Mouse (Mus musculus) limb, embryonic 15.5 days (tissue): ENCODE data around the gene Fam53a. TPM values are rescaled to one million over a fixed set of nuclear protein-coding genes. Genes with fewer than 3 reads are reported as not detected.

Experiments
- ATAC-seq: fragments of 200-750 bp; cut with Nextera tagmentation; 2 replicates; pipeline ENCODE4 v1.8.0; 2017; ENCODE audit warnings: low read depth, moderate TSS enrichment; ENCODE audit not compliant: insufficient number of reproducible peaks, low FRiP score, low TSS enrichment
- H3K27ac ChIP-seq: fragments of 300-500 bp; sonication (generic); 2 replicates; pipeline ENCODE4 v1.5.1; 2015; ENCODE audit warnings: moderate library complexity, mild to moderate bottlenecking, inconsistent platforms
- H3K27me3 ChIP-seq: fragments of 300-500 bp; sonication (generic); 2 replicates; pipeline ENCODE4 v1.6.1; 2015; ENCODE audit warnings: inconsistent platforms
- H3K36me3 ChIP-seq: fragments of 300-500 bp; sonication (generic); 2 replicates; pipeline ENCODE4 v1.6.1; 2015; ENCODE audit warnings: inconsistent platforms
- H3K4me1 ChIP-seq: fragments of 300-500 bp; sonication (generic); 2 replicates; pipeline ENCODE4 v1.6.1; 2015; ENCODE audit warnings: inconsistent platforms
- H3K4me2 ChIP-seq: fragments of 300-500 bp; sonication (generic); 2 replicates; pipeline ENCODE4 v1.6.1; 2015; ENCODE audit warnings: mild to moderate bottlenecking, inconsistent platforms
- H3K4me3 ChIP-seq: fragments of 300-500 bp; sonication (generic); 2 replicates; pipeline ENCODE4 v1.5.1; 2015; ENCODE audit warnings: mild to moderate bottlenecking, inconsistent platforms
- H3K9ac ChIP-seq: fragments of 300-500 bp; sonication (generic); 2 replicates; pipeline ENCODE4 v1.6.1; 2015; ENCODE audit warnings: inconsistent platforms
- H3K9me3 ChIP-seq: fragments of 300-500 bp; sonication (generic); 2 replicates; pipeline ENCODE4 v1.6.1; 2016; ENCODE audit warnings: inconsistent platforms
- WGBS: fragments of 180-500 bp; shearing (Covaris S2); methylation state at CpG from one replicate; pipeline ENCODE4 v1.1.7; 2015; 5-methylcytosine and 5-hydroxymethylcytosine counted together
- polyA plus RNA-seq: library from polyadenylated mRNA; unstranded; fragments of >200 nt; fragmentation: Nextera tagmentation; extraction: Ambion mirVana; gene quantifications from 2 replicates; pipeline ENCODE4 v1.2.1, GENCODE M21; 2015

Gene Fam53a
- polyA plus RNA-seq, 1 experiment from 2014 or later = 62.5 TPM

- H3K4me2 ChIP-seq = peak overlapping the region; percentile 84
- H3K27me3 ChIP-seq = no peaks in the 10 kb centered on the region
- peak overlapping the region; percentile 92 for H3K27ac ChIP-seq
- ATAC-seq = peak; percentile 3; the same call in 1 of the 2 replicates
- peaks cover 20% of the 10 kb centered on the region for H3K4me1 ChIP-seq
- no peaks in the 10 kb centered on the region for H3K36me3 ChIP-seq
- peak overlapping the region; percentile 87 for H3K4me3 ChIP-seq
- H3K9ac ChIP-seq = peak overlapping the region; percentile 87
- no peaks in the 10 kb centered on the region for H3K9me3 ChIP-seq
- WGBS = under 1% methylated on average over 24 of the region's 24 CpGs
Measured at GRCm38 (mm10) chr5:33628820-33629300, 575 bp downstream of the Fam53a start.

- Histone ChIP-seq H3K27ac (no peak overlapping the region), H3K4me1 (peaks cover 20% of the 10 kb centered on the region), H3K4me3 (peak overlapping the region; percentile 87), H3K4me2 (peak overlapping the region; percentile 84), H3K36me3 (no peaks in the 10 kb centered on the region), H3K9ac (no peak overlapping the region), H3K9me3 (no peaks in the 10 kb centered on the region), H3K27me3 (no peaks in the 10 kb centered on the region)
- ATAC-seq = no peak
- WGBS = 33% methylated on average over 4 of the region's 4 CpGs
Measured at GRCm38 (mm10) chr5:33627968-33628367, 1.5 kb downstream of the Fam53a start.

GRCm38 (mm10) chr5:33623766-33624165 lies 5.7 kb downstream of the Fam53a start:
- no peak overlapping the region for H3K9ac ChIP-seq
- H3K36me3 ChIP-seq = no peaks in the 10 kb centered on the region
- H3K27ac ChIP-seq = no peak overlapping the region
- no peaks in the 10 kb centered on the region for H3K27me3 ChIP-seq
- 77% methylated on average over 3 of the region's 3 CpGs for WGBS
- peaks cover 8% of the 10 kb centered on the region for H3K4me1 ChIP-seq
- H3K9me3 ChIP-seq = no peaks in the 10 kb centered on the region
- no peak overlapping the region for H3K4me3 ChIP-seq
- ATAC-seq = no peak
- H3K4me2 ChIP-seq = no peak overlapping the region

GRCm38 (mm10) chr5:33622671-33623070 lies 6.8 kb downstream of the Fam53a start:
- H3K9me3 ChIP-seq = no peaks in the 10 kb centered on the region
- no peak overlapping the region for H3K9ac ChIP-seq
- no peak overlapping the region for H3K27ac ChIP-seq
- H3K27me3 ChIP-seq = no peaks in the 10 kb centered on the region
- H3K36me3 ChIP-seq = no peaks in the 10 kb centered on the region
- H3K4me3 ChIP-seq = no peak overlapping the region
- WGBS = 75% methylated on average over 2 of the region's 2 CpGs
- peaks cover 1% of the 10 kb centered on the region; the same call in 1 of the 2 replicates for H3K4me1 ChIP-seq
- no peak overlapping the region for H3K4me2 ChIP-seq
- no peak for ATAC-seq

GRCm38 (mm10) chr5:33614391-33614790 lies 15.0 kb downstream of the Fam53a start:
- no peak overlapping the region for H3K27ac ChIP-seq
- no peaks in the 10 kb centered on the region for H3K27me3 ChIP-seq
- 93% methylated on average over 6 of the region's 6 CpGs for WGBS
- H3K4me2 ChIP-seq = no peak overlapping the region
- ATAC-seq = no peak
- no peaks in the 10 kb centered on the region for H3K9me3 ChIP-seq
- no peaks in the 10 kb centered on the region for H3K4me1 ChIP-seq
- H3K9ac ChIP-seq = no peak overlapping the region
- no peak overlapping the region for H3K4me3 ChIP-seq
- H3K36me3 ChIP-seq = peaks cover 35% of the 10 kb centered on the region

GRCm38 (mm10) chr5:33611795-33612194 lies 17.6 kb downstream of the Fam53a start:
- Histone ChIP-seq H3K4me2 (no peak overlapping the region), H3K27me3 (no peaks in the 10 kb centered on the region), H3K27ac (no peak overlapping the region), H3K36me3 (peaks cover 60% of the 10 kb centered on the region), H3K9ac (no peak overlapping the region), H3K4me1 (0 out of 2 replicates have a peak, but pooled peaks cover 2% of the 10 kb centered on the region), H3K9me3 (no peaks in the 10 kb centered on the region), H3K4me3 (no peak overlapping the region)
- no peak for ATAC-seq
- 97% methylated on average over 1 of the region's 1 CpGs for WGBS

- Histone ChIP-seq H3K36me3 (peaks cover 66% of the 10 kb centered on the region), H3K4me2 (no peak overlapping the region), H3K9ac (no peak overlapping the region), H3K9me3 (no peaks in the 10 kb centered on the region), H3K4me3 (no peak overlapping the region), H3K27me3 (no peaks in the 10 kb centered on the region), H3K27ac (no peak overlapping the region), H3K4me1 (0 out of 2 replicates have a peak, but pooled peaks cover 4% of the 10 kb centered on the region)
- WGBS = 81% methylated on average over 1 of the region's 1 CpGs
- ATAC-seq = no peak
Measured at GRCm38 (mm10) chr5:33609226-33609625, 20.2 kb downstream of the Fam53a start.

- H3K9ac ChIP-seq = no peak overlapping the region
- 92% methylated on average over 15 of the region's 15 CpGs for WGBS
Measured at GRCm38 (mm10) chr5:33607434-33607833, 22.0 kb downstream of the Fam53a start.

GRCm38 (mm10) chr5:33606631-33607030 lies 22.8 kb downstream of the Fam53a start:
- ATAC-seq = no peak
- Histone ChIP-seq H3K27ac (no peak overlapping the region), H3K36me3 (peaks cover 54% of the 10 kb centered on the region), H3K4me2 (no peak overlapping the region), H3K9me3 (no peaks in the 10 kb centered on the region), H3K9ac (no peak overlapping the region), H3K4me1 (0 out of 2 replicates have a peak, but pooled peaks cover 4% of the 10 kb centered on the region), H3K27me3 (no peaks in the 10 kb centered on the region), H3K4me3 (no peak overlapping the region)
- WGBS = 66% methylated on average over 7 of the region's 7 CpGs

More at GRCm38 (mm10) chr5:33607434-33607833, 22.0 kb downstream of the Fam53a start:
- no peaks in the 10 kb centered on the region for H3K27me3 ChIP-seq
- no peak for ATAC-seq
- 0 out of 2 replicates have a peak, but pooled peaks cover 4% of the 10 kb centered on the region for H3K4me1 ChIP-seq
- H3K4me3 ChIP-seq = no peak overlapping the region
- no peak overlapping the region for H3K27ac ChIP-seq
- no peak overlapping the region for H3K4me2 ChIP-seq
- H3K9me3 ChIP-seq = no peaks in the 10 kb centered on the region
- H3K36me3 ChIP-seq = peaks cover 53% of the 10 kb centered on the region

- Histone ChIP-seq H3K4me2 (no peak overlapping the region), H3K4me3 (no peak overlapping the region), H3K27me3 (no peaks in the 10 kb centered on the region), H3K4me1 (0 out of 2 replicates have a peak, but pooled peaks cover 4% of the 10 kb centered on the region), H3K36me3 (peaks cover 56% of the 10 kb centered on the region), H3K9me3 (no peaks in the 10 kb centered on the region), H3K9ac (no peak overlapping the region), H3K27ac (no peak overlapping the region)
- ATAC-seq = no peak
- 79% methylated on average over 5 of the region's 5 CpGs for WGBS
Measured at GRCm38 (mm10) chr5:33605314-33605713, 24.1 kb downstream of the Fam53a start.

- no peak overlapping the region for H3K4me3 ChIP-seq
- H3K4me2 ChIP-seq = no peak overlapping the region
- no peaks in the 10 kb centered on the region for H3K9me3 ChIP-seq
- no peaks in the 10 kb centered on the region for H3K36me3 ChIP-seq
- no peak overlapping the region for H3K9ac ChIP-seq
- no peaks in the 10 kb centered on the region; the same call in 1 of the 2 replicates for H3K27me3 ChIP-seq
- ATAC-seq = no peak
- 37% methylated on average over 2 of the region's 2 CpGs for WGBS
- H3K27ac ChIP-seq = no peak overlapping the region
- no peaks in the 10 kb centered on the region for H3K4me1 ChIP-seq
Measured at GRCm38 (mm10) chr5:33593620-33594019, 35.8 kb downstream of the Fam53a start.

GRCm38 (mm10) chr5:33589221-33589888 lies 40.1 kb downstream of the Fam53a start:
- WGBS = 67% methylated on average over 5 of the region's 5 CpGs
- Histone ChIP-seq H3K9me3 (no peaks in the 10 kb centered on the region), H3K4me2 (no peak overlapping the region), H3K4me1 (no peaks in the 10 kb centered on the region), H3K27ac (no peak overlapping the region), H3K36me3 (no peaks in the 10 kb centered on the region), H3K9ac (no peak overlapping the region), H3K4me3 (no peak overlapping the region), H3K27me3 (peaks cover 4% of the 10 kb centered on the region; the same call in 1 of the 2 replicates)
- no peak for ATAC-seq
